Mouse (Mus musculus): ENCODE measurements around the gene Gm10408. TPM values are rescaled to one million over a fixed set of nuclear protein-coding genes. Genes with fewer than 3 reads are reported as not detected.
"Not testable (repeated sequence)": the region's sequence is repeated elsewhere in the genome, so short reads cannot be mapped to it uniquely, and the experiment has no call there.

Gm10408 gene
- polyA plus RNA-seq (2015; fragmentation: Nextera tagmentation; extraction: Ambion mirVana): 0.09 TPM in 1 of 2 replicates, not detected in the other

- not testable (repeated sequence) for H3K4me2 ChIP-seq (replicated peaks; ENCODE audit: low read depth); H3K9ac ChIP-seq (ENCODE audit: low read depth, low read length); H3K27ac ChIP-seq (ENCODE audit: low read depth, low read length); H3K36me3 ChIP-seq (ENCODE audit: control insufficient read depth, insufficient read depth); H3K9me3 ChIP-seq (ENCODE audit: control insufficient read depth); ATAC-seq; H3K4me1 ChIP-seq (replicated peaks; ENCODE audit: control insufficient read depth, insufficient read depth, low read length); H3K27me3 ChIP-seq (replicated peaks; ENCODE audit: control insufficient read depth, insufficient read depth, low read length); H3K4me3 ChIP-seq (ENCODE audit: low read depth, low read length)
- no CpG with 5 or more reads among the region's 3 CpGs for WGBS
Observed at GRCm38 (mm10) chr14:3449079-3449478, at the start of gene Gm10408. Gene Gm10408 (plus strand): TSS chr14:3449379.

DNA sequence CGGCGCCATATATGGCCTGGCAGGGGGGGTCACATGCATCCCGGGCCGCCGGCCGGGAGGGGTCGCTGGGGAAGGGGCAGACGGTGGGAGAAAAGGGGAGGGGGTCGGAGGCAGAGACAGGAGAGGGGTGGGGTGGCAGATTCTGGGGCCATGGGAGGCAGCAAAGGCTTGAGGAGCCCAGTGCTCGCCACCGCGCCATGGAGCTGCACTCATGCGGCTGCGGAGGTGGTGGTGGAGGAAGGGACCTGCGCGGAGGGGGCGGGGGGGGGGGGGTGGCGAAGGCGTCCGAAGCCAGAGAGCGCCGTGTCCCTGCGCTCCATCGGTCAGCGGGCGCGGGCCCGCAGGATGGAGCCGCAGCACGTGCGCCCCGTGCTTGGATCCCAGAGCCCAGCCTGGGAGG lies 36.9 kb upstream of the Gm10408 start, which contains the start of gene Gm10409:
Gene Gm10409, plus strand, starts transcription at position 301 of the 400 bp plus-strand sequence.
- H3K4me2 ChIP-seq (replicated peaks; ENCODE audit: low read depth); H3K27me3 ChIP-seq (replicated peaks; ENCODE audit: control insufficient read depth, insufficient read depth, low read length); ATAC-seq; H3K36me3 ChIP-seq (ENCODE audit: control insufficient read depth, insufficient read depth); H3K27ac ChIP-seq (ENCODE audit: low read depth, low read length); H3K4me3 ChIP-seq (ENCODE audit: low read depth, low read length); H3K4me1 ChIP-seq (replicated peaks; ENCODE audit: control insufficient read depth, insufficient read depth, low read length); H3K9me3 ChIP-seq (ENCODE audit: control insufficient read depth); H3K9ac ChIP-seq (ENCODE audit: low read depth, low read length): not testable (repeated sequence)
- no CpG with 5 or more reads among the region's 32 CpGs for WGBS

DNA sequence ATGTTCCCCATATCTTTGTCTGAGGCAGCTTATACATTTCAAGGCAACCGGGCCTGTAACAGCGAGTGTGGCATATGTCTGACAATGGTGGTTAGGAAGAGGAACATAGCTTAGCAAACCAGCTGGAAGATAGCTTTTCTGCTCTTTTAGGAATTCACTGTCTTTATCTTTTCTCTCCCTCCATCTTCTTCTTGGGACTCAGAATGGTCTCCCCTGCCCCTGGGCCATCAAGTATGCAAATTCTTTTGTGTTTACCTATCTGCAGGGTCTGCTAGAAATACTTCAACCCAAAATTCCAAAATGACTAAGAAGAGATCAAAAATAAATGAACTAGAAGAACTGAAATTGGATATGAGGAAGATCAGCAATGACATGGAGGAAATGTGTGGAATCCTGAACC lies 21.4 kb upstream of the Gm10408 start, which contains the start of gene Gm3005:
Gene Gm3005, plus strand, starts transcription at position 301 of the 400 bp plus-strand sequence.
- no CpG with 5 or more reads among the region's 2 CpGs for WGBS
- H3K36me3 ChIP-seq (ENCODE audit: control insufficient read depth, insufficient read depth); ATAC-seq; H3K9ac ChIP-seq (ENCODE audit: low read depth, low read length); H3K27ac ChIP-seq (ENCODE audit: low read depth, low read length); H3K27me3 ChIP-seq (replicated peaks; ENCODE audit: control insufficient read depth, insufficient read depth, low read length); H3K4me3 ChIP-seq (ENCODE audit: low read depth, low read length); H3K9me3 ChIP-seq (ENCODE audit: control insufficient read depth); H3K4me2 ChIP-seq (replicated peaks; ENCODE audit: low read depth); H3K4me1 ChIP-seq (replicated peaks; ENCODE audit: control insufficient read depth, insufficient read depth, low read length): not testable (repeated sequence)

Other genes with a start within 250 kb of the Gm10408 start
- gene D830030K20Rik, start 240.9 kb upstream of the Gm10408 start, polyA plus RNA-seq (2015; fragmentation: Nextera tagmentation; extraction: Ambion mirVana): 10.3 and 13.0 TPM in 2 replicates
- not detected in 2 replicates for gene Gm2956, start 116.8 kb upstream of the Gm10408 start, polyA plus RNA-seq (2015; fragmentation: Nextera tagmentation; extraction: Ambion mirVana)
- not detected in 2 replicates for gene Gm10413, start 54.3 kb upstream of the Gm10408 start, polyA plus RNA-seq (2015; fragmentation: Nextera tagmentation; extraction: Ambion mirVana)
- 0.09 and 0.12 TPM in 2 replicates for gene Gm10409, start 36.8 kb upstream of the Gm10408 start, polyA plus RNA-seq (2015; fragmentation: Nextera tagmentation; extraction: Ambion mirVana)
- not detected in 2 replicates for gene Gm3005, start 21.3 kb upstream of the Gm10408 start, polyA plus RNA-seq (2015; fragmentation: Nextera tagmentation; extraction: Ambion mirVana)
- gene Gm3012, start 185.1 kb downstream of the Gm10408 start, polyA plus RNA-seq (2015; fragmentation: Nextera tagmentation; extraction: Ambion mirVana): not detected in 2 replicates
- gene Gm3020, start 202.7 kb downstream of the Gm10408 start, polyA plus RNA-seq (2015; fragmentation: Nextera tagmentation; extraction: Ambion mirVana): 0.09 and 0.12 TPM in 2 replicates
- gene Gm3043, start 239.4 kb downstream of the Gm10408 start, polyA plus RNA-seq (2015; fragmentation: Nextera tagmentation; extraction: Ambion mirVana): not detected in 2 replicates

Measured in intestine, postnatal 0 days (tissue).